Mouse (Mus musculus) cerebellum, adult 9-10 months (tissue): ENCODE measurements at regions not wholly inside any gene's neighbourhood (a gene's known extent, or its start where the extent isn't known, plus 50 kb on each side); places are given as distances from the start of the nearest gene placed in this dataset.

Experiments
- DNase-seq: peaks from one replicate; pipeline ENCODE4 v3.0.0; 2022

- DNase-seq = no peak
Measured at GRCm38 (mm10) chrX:61652377-61652776, 56.9 kb upstream of the Ldoc1 start.

GRCm38 (mm10) chrX:61653077-61653476, 56.2 kb upstream of the Ldoc1 start:
- DNase-seq = peak; percentile 54
